Mouse (Mus musculus): Measurements from ENCODE around the gene Rims4. TPM values are rescaled to one million over a fixed set of nuclear protein-coding genes. Genes with fewer than 3 reads are reported as not detected.
A peak's percentile ranks its signal among the peaks of the same experiment; 100 is the strongest.

The Rims4 gene
- polyA plus RNA-seq, 1 experiment from 2014 or later: 0.98 TPM

DNA sequence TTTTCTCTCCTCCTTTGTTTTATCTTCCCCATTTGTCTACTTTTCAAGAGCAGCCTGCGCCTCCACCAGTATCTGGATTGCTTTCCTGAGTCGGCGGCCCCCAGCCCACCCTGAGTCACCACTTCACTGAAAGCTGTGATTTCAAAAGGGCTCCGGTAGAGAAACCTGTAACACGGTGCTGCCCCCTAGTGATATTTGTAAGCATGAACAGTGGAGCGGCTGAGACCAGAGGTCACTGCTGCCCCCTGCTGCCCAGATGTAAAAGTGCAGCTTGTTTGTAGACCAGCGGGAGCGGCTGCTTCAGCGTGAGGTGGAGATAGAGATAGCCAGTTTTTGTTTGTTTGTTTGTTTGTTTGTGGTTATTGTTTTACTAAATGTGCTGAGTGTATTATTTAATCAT lies 80.4 kb downstream of the Rims4 start:
- Histone ChIP-seq H3K4me3 (ENCODE audit: low read depth, low read length) (no peak overlapping the region), H3K4me1 (replicated peaks; ENCODE audit: control insufficient read depth, insufficient read depth, low read length) (no peaks in the 10 kb centered on the region), H3K36me3 (ENCODE audit: control insufficient read depth, insufficient read depth, low read length) (no peaks in the 10 kb centered on the region), H3K4me2 (ENCODE audit: low read depth, low read length, severe bottlenecking) (no peak overlapping the region), H3K27ac (ENCODE audit: low read depth, low read length) (no peak overlapping the region), H3K9ac (ENCODE audit: low read length) (no peak overlapping the region), H3K9me3 (ENCODE audit: control insufficient read depth, low read length) (no peaks in the 10 kb centered on the region), H3K27me3 (ENCODE audit: control insufficient read depth, insufficient read depth, low read length) (no peaks in the 10 kb centered on the region)
- DNase-seq (ENCODE audit: low spot score): peak; percentile 86
- ATAC-seq (replicated peaks; ENCODE audit: low FRiP score): no peak
- 38% methylated on average over 9 of the region's 9 CpGs for WGBS

DNA sequence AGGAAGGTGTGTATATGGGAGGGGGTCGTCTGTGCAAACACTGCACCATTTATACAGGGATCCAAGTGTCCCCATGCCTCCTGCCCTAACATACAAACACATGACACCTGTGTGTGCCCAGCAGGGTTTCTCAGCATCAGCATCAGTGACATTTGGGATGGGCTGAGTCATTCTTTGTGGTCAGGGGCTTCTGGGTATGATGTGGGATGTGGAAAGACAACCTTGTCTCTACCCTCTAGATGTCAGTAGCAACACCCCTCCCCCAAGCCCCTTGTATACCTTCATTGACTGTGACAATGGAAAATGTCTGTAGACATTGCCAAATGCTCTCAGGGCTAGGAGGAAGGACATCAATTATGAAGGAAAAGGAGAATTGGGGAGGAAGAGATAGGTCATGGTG lies 87.3 kb downstream of the Rims4 start:
- Histone ChIP-seq H3K36me3 (ENCODE audit: control insufficient read depth, insufficient read depth, low read length) (no peaks in the 10 kb centered on the region), H3K9ac (ENCODE audit: low read length) (no peak overlapping the region), H3K27ac (ENCODE audit: low read depth, low read length) (no peak overlapping the region), H3K4me3 (ENCODE audit: low read depth, low read length) (no peak overlapping the region), H3K27me3 (ENCODE audit: control insufficient read depth, insufficient read depth, low read length) (no peaks in the 10 kb centered on the region), H3K9me3 (ENCODE audit: control insufficient read depth, low read length) (no peaks in the 10 kb centered on the region), H3K4me1 (replicated peaks; ENCODE audit: control insufficient read depth, insufficient read depth, low read length) (no peaks in the 10 kb centered on the region), H3K4me2 (ENCODE audit: low read depth, low read length, severe bottlenecking) (no peak overlapping the region)
- WGBS: 52% methylated on average over 1 of the region's 1 CpGs
- no peak for ATAC-seq (replicated peaks; ENCODE audit: low FRiP score)
- no peak for DNase-seq (ENCODE audit: low spot score)

DNA sequence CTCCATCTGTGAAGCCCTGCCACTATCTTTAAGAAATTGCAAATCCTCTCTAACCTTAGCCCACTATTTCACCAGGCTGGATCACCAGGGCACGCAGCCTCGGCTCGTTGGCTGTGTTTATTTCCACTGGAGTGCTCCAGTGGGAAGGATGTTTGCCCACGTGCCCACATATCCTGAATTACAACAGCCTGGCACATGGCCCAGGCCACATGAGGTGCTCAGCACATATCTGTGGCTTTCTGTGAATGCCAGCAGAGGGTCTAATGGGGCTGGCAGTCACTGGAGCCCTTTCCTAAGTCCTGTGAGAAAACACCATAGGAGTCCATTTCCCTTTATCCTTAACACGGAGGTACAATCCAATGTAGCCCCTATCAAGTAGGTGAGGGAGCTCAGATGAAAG lies 92.0 kb downstream of the Rims4 start:
- H3K27ac ChIP-seq (ENCODE audit: low read depth, low read length): no peak overlapping the region
- H3K4me3 ChIP-seq (ENCODE audit: low read depth, low read length): no peak overlapping the region
- ATAC-seq (replicated peaks; ENCODE audit: low FRiP score) (no peak), DNase-seq (ENCODE audit: low spot score) (no peak)
- no peaks in the 10 kb centered on the region for H3K9me3 ChIP-seq (ENCODE audit: control insufficient read depth, low read length)
- H3K4me2 ChIP-seq (ENCODE audit: low read depth, low read length, severe bottlenecking): no peak overlapping the region
- no peak overlapping the region for H3K9ac ChIP-seq (ENCODE audit: low read length)
- H3K36me3 ChIP-seq (ENCODE audit: control insufficient read depth, insufficient read depth, low read length): no peaks in the 10 kb centered on the region
- peaks cover 3% of the 10 kb centered on the region; the same call in 1 of the 2 replicates for H3K4me1 ChIP-seq (replicated peaks; ENCODE audit: control insufficient read depth, insufficient read depth, low read length)
- WGBS: 86% methylated on average over 5 of the region's 5 CpGs
- no peaks in the 10 kb centered on the region for H3K27me3 ChIP-seq (ENCODE audit: control insufficient read depth, insufficient read depth, low read length)

DNA sequence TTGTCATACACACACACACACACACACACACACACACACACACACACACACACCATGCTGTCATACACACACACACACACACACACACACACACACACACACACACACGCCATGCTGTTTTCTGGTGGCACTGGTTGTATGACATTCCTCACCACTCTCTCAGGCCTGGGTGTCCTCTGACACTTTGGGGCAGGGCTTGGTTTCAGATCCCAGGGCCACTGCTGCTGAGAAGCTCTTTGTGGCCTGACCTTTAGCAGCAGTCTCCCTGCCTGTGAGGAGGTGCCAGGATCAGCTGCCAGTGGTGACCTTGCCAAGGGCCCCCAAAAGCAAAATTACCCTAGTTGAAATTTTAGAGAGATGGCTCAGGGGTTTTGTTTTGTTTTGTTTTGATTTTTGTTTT lies 92.6 kb downstream of the Rims4 start:
- 81% methylated on average over 1 of the region's 1 CpGs for WGBS
- no peaks in the 10 kb centered on the region for H3K27me3 ChIP-seq (ENCODE audit: control insufficient read depth, insufficient read depth, low read length)
- H3K36me3 ChIP-seq (ENCODE audit: control insufficient read depth, insufficient read depth, low read length): no peaks in the 10 kb centered on the region
- no peaks in the 10 kb centered on the region for H3K9me3 ChIP-seq (ENCODE audit: control insufficient read depth, low read length)
- H3K4me1 ChIP-seq (replicated peaks; ENCODE audit: control insufficient read depth, insufficient read depth, low read length): peaks cover 3% of the 10 kb centered on the region; the same call in 1 of the 2 replicates
- DNase-seq (ENCODE audit: low spot score): no peak
- H3K9ac ChIP-seq (ENCODE audit: low read length): no peak overlapping the region
- no peak overlapping the region for H3K4me2 ChIP-seq (ENCODE audit: low read depth, low read length, severe bottlenecking)
- H3K27ac ChIP-seq (ENCODE audit: low read depth, low read length): no peak overlapping the region
- no peak overlapping the region for H3K4me3 ChIP-seq (ENCODE audit: low read depth, low read length)
- no peak for ATAC-seq (replicated peaks; ENCODE audit: low FRiP score)

DNA sequence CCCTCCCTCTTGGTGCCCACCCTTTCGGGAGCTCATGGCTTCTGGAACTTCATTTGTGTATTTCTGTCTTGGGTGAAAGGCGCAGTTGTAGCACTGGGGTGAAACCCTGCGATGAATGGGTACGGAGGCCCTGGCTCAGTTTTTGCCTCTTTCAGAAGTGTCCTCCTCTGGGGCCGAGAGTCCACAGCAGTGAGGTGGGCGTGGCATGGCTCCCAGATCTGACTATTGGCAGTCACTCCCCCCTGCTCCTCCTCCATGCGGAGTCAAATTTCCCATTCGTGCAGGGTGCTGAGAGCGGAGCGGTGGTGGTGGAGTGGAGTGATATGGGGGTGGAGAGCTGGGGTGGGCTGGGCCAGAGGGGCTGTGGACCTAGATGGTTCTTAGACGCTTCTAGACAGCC lies 94.7 kb downstream of the Rims4 start:
- H3K4me1 ChIP-seq (replicated peaks; ENCODE audit: control insufficient read depth, insufficient read depth, low read length): peaks cover 3% of the 10 kb centered on the region; the same call in 1 of the 2 replicates
- no peaks in the 10 kb centered on the region for H3K27me3 ChIP-seq (ENCODE audit: control insufficient read depth, insufficient read depth, low read length)
- H3K9ac ChIP-seq (ENCODE audit: low read length): no peak overlapping the region
- 20% methylated on average over 11 of the region's 11 CpGs for WGBS
- no peak overlapping the region for H3K4me2 ChIP-seq (ENCODE audit: low read depth, low read length, severe bottlenecking)
- DNase-seq (ENCODE audit: low spot score) (no peak), ATAC-seq (replicated peaks; ENCODE audit: low FRiP score) (0 out of 2 replicates have a peak, but pooled peaks have one; percentile 51)
- H3K4me3 ChIP-seq (ENCODE audit: low read depth, low read length): no peak overlapping the region
- H3K9me3 ChIP-seq (ENCODE audit: control insufficient read depth, low read length): no peaks in the 10 kb centered on the region
- H3K36me3 ChIP-seq (ENCODE audit: control insufficient read depth, insufficient read depth, low read length): no peaks in the 10 kb centered on the region
- H3K27ac ChIP-seq (ENCODE audit: low read depth, low read length): no peak overlapping the region

DNA sequence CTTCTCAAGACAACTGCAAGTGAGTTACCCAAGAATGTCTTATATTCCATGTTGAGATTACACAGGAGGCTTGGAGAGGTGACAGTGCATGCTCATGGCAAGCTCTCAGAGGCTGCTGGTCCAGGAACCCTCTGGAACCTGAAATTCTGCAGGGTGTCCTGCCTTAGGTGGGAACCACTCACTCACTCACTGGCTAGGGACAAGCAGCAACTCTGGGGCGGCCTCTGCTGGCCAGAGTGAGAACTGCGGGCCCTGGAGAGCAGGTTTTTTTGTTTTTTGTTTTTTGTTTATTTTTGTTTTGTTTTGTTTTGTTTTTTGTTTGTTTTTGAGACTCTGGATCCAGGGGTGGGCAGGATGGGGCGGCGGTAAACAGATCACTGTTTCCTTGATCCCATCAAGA lies 95.2 kb downstream of the Rims4 start:
- Histone ChIP-seq H3K9me3 (ENCODE audit: control insufficient read depth, low read length) (no peaks in the 10 kb centered on the region), H3K36me3 (ENCODE audit: control insufficient read depth, insufficient read depth, low read length) (no peaks in the 10 kb centered on the region), H3K27me3 (ENCODE audit: control insufficient read depth, insufficient read depth, low read length) (no peaks in the 10 kb centered on the region), H3K4me3 (ENCODE audit: low read depth, low read length) (no peak overlapping the region), H3K4me2 (ENCODE audit: low read depth, low read length, severe bottlenecking) (no peak overlapping the region), H3K9ac (ENCODE audit: low read length) (no peak overlapping the region), H3K4me1 (replicated peaks; ENCODE audit: control insufficient read depth, insufficient read depth, low read length) (peaks cover 3% of the 10 kb centered on the region; the same call in 1 of the 2 replicates), H3K27ac (ENCODE audit: low read depth, low read length) (no peak overlapping the region)
- 9% methylated on average over 4 of the region's 4 CpGs for WGBS
- ATAC-seq (replicated peaks; ENCODE audit: low FRiP score) (no peak), DNase-seq (ENCODE audit: low spot score) (peak; percentile 81)

DNA sequence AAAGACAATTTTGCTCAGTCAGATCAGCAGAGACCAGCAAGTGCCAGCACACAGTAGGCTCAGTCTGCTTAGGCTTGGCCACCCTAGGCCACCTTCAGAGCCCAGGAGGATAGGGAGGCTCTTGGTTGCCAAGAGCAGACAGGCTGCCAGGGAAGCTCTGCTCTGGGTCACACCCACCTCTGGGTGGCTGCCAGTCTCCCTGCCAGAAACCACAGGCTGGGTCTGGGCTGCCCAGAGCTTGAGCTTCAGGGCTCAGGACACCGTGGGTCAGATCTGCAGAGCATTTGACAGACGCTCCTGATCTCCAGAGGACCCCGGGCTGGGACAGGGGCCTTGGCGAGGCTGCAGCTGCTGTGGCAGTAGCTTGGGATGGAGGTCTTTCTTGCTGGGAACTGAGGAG lies 97.9 kb downstream of the Rims4 start, which contains the start of gene Ccn5:
Ccn5 (plus strand) TSS at position 255 of the 400 bp plus-strand sequence.
- H3K36me3 ChIP-seq (ENCODE audit: control insufficient read depth, insufficient read depth, low read length): no peaks in the 10 kb centered on the region
- 91% methylated on average over 4 of the region's 4 CpGs for WGBS
- ATAC-seq (replicated peaks; ENCODE audit: low FRiP score) (no peak), DNase-seq (ENCODE audit: low spot score) (no peak)
- H3K4me2 ChIP-seq (ENCODE audit: low read depth, low read length, severe bottlenecking): no peak within 1 kb of the TSS
- H3K4me1 ChIP-seq (replicated peaks; ENCODE audit: control insufficient read depth, insufficient read depth, low read length): peaks cover 3% of the 10 kb centered on the region; the same call in 1 of the 2 replicates
- no peak within 1 kb of the TSS for H3K4me3 ChIP-seq (ENCODE audit: low read depth, low read length)
- no peak within 1 kb of the TSS for H3K9ac ChIP-seq (ENCODE audit: low read length)
- H3K27me3 ChIP-seq (ENCODE audit: control insufficient read depth, insufficient read depth, low read length): no peaks in the 10 kb centered on the region
- no peaks in the 10 kb centered on the region for H3K9me3 ChIP-seq (ENCODE audit: control insufficient read depth, low read length)
- no peak within 1 kb of the TSS for H3K27ac ChIP-seq (ENCODE audit: low read depth, low read length)

DNA sequence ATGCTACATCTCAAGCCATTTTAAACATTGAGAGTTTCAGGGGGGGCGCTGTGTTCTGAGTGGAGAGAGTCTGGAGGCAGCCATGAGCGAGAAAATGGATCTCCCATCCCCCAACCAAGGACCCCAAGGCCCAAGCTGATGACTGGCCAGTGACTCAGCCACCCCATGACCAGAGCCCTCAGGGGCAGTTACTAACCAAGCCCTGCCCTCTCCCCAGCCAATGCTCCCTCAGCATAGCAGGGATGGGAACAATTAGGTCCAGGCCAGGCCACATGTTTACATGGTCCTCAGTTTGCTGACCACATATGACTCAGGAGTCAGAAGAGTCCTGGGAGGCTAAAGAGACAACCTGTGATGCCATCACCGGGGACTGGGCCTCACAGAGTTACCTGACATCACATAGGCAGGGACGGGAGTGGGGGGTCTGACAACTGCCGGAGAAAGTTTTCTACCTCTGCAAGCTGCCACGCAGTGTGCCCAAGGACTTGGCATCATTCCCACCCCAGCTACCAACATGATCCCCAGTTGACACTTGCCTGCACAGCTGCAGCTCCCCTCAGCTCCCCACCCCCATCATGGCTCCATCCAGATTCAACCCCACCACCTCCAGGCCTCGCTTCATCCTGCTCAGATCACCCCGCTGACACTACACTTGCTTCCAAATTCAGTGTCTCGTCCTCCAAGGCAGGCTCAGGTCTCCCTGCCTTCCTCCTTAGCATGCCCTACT lies 103.6 kb downstream of the Rims4 start:
- WGBS: 89% methylated on average over 9 of the region's 9 CpGs
- DNase-seq (ENCODE audit: low spot score): no peak

DNA sequence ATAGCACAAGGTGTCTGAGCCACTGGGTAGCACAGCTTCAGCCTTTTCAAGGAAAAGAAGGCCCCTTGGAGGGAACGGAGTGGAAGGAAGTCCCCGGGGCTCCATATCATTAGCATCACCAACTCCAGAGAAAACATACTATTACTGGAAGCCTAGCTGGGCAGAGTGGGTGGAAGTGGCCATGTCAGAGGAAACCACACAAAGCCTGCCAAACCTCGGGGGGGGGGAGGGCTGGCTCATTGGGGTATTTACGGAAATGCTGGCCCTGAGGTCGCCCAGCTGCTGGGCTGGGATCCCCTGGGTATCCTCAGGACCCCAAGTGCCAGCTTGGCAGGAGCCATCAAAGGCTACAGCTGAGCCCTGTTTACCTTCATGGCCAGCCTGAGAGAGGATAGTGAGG lies 105.4 kb downstream of the Rims4 start:
- DNase-seq (ENCODE audit: low spot score) (no peak), ATAC-seq (replicated peaks; ENCODE audit: low FRiP score) (no peak)
- no peaks in the 10 kb centered on the region for H3K4me1 ChIP-seq (replicated peaks; ENCODE audit: control insufficient read depth, insufficient read depth, low read length)
- H3K36me3 ChIP-seq (ENCODE audit: control insufficient read depth, insufficient read depth, low read length): no peaks in the 10 kb centered on the region
- H3K9me3 ChIP-seq (ENCODE audit: control insufficient read depth, low read length): no peaks in the 10 kb centered on the region
- 67% methylated on average over 5 of the region's 5 CpGs for WGBS
- H3K27ac ChIP-seq (ENCODE audit: low read depth, low read length): no peak overlapping the region
- H3K4me2 ChIP-seq (ENCODE audit: low read depth, low read length, severe bottlenecking): no peak overlapping the region
- H3K4me3 ChIP-seq (ENCODE audit: low read depth, low read length): no peak overlapping the region
- no peak overlapping the region for H3K9ac ChIP-seq (ENCODE audit: low read length)
- H3K27me3 ChIP-seq (ENCODE audit: control insufficient read depth, insufficient read depth, low read length): no peaks in the 10 kb centered on the region

More for the DNA sequence above, 103.6 kb downstream of the Rims4 start:
- no peaks in the 10 kb centered on the region for H3K36me3 ChIP-seq (ENCODE audit: control insufficient read depth, insufficient read depth, low read length)
- no peak overlapping the region for H3K4me2 ChIP-seq (ENCODE audit: low read depth, low read length, severe bottlenecking)
- no peak overlapping the region for H3K27ac ChIP-seq (ENCODE audit: low read depth, low read length)
- H3K27me3 ChIP-seq (ENCODE audit: control insufficient read depth, insufficient read depth, low read length): no peaks in the 10 kb centered on the region
- H3K4me3 ChIP-seq (ENCODE audit: low read depth, low read length): no peak overlapping the region
- ATAC-seq (replicated peaks; ENCODE audit: low FRiP score): no peak
- H3K9me3 ChIP-seq (ENCODE audit: control insufficient read depth, low read length): no peaks in the 10 kb centered on the region
- no peak overlapping the region for H3K9ac ChIP-seq (ENCODE audit: low read length)
- no peaks in the 10 kb centered on the region for H3K4me1 ChIP-seq (replicated peaks; ENCODE audit: control insufficient read depth, insufficient read depth, low read length)

Measured in forebrain, embryonic 11.5 days (tissue).